ENCODE assay signal across 3 mouse cellular contexts in the genomic region with DNA sequence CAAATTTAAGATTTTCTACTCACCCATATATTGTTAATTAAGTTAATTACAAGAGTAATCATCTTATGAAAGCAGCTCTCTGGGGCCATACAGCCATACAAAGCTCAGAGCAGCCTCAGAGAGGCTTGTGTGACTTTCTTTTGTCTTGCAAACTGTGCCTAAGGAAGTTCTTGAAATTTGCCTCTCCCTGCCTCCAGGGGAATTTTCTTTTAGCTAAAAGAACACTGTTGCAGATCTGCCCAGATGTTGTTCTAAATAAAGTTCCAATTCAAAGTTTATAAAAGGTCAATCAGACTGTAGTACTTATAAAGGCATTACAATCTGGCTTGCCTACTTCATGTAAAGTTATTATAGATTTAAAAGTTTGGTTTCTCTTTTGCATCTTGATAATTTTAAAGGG. TPM values are rescaled to one million over a fixed set of nuclear protein-coding genes. Genes with fewer than 3 reads are reported as not detected.
"Had no signal": no experiment of that assay in that cellular context is flagged by ENCODE, and none has a peak within 500 bp of the region (broad histone marks: within the 10 kb centered on the region; RNA-seq: fewer than 3 reads in every experiment).

No protein-coding gene starts in this region.

RNA-seq across cellular contexts. Expression of gene Asb4, which starts 47.2 kb away (rescaled TPM):
- total RNA-seq: megakaryocyte progenitor cell, adult 5-6 weeks; megakaryocyte-erythroid progenitor cell, adult 5-6 weeks; monocyte, adult 5-6 weeks had no signal
